Mouse (Mus musculus) C3H10T1/2 (cell line): Measurements from ENCODE around the gene Gm6465. TPM values are rescaled to one million over a fixed set of nuclear protein-coding genes. Genes with fewer than 3 reads are reported as not detected.

Experiments used
- polyA plus RNA-seq, 2 experiments: library from polyadenylated mRNA; unstranded; fragments of >200 nt; fragmentation: generic; extraction: Trizol; gene quantifications; one replicate each; pipeline ENCODE4 v1.2.1; 2012; ENCODE audit warnings: missing spikeins in 2 of 2

Gm6465 gene
- not detected for polyA plus RNA-seq

GRCm38 (mm10) chr5:11845239-11845638 is at the start of gene Gm6465:
TSS of gene Gm6465 (plus strand) at chr5:11845539.

Other genes starting within 250 kb of the Gm6465 start
- not detected for gene Gm8922, start 163.6 kb upstream of the Gm6465 start, polyA plus RNA-seq
- gene Gm8926, start 75.0 kb upstream of the Gm6465 start, polyA plus RNA-seq: not detected
- not detected for gene 4933402N22Rik, start 72.5 kb downstream of the Gm6465 start, polyA plus RNA-seq